Mouse (Mus musculus) ES-Bruce4 (cell line): ENCODE measurements around the gene Gm36210.

ENCODE experiments used
- CTCF ChIP-seq: IDR thresholded peaks from one replicate; pipeline ENCODE4 v1.8.1; 2011; ENCODE audit warnings: low read depth, low read length
- POLR2A ChIP-seq: IDR thresholded peaks from one replicate; pipeline ENCODE4 v1.8.1; 2011; ENCODE audit warnings: low read length; ENCODE audit not compliant: insufficient read depth

DNA sequence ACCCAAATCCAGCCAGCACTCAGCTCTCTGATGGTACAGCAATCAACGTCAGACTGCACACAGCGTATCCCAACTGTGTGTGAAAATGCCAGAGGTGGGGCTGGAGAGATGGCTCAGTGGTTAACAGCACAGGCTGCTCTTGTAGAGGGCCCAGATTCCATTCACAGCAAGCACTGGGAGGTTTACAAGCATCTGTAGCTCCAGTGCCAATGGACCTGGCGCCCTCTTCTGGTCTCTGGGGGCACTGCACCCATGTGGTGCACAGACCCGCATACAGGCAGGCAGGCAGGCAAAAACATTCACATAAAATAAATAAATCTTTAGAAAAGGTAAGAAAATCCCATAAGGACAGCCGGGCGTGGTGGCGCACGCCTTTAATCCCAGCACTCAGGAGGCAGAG is 5.1 kb downstream of the Gm36210 start:
- TF ChIP-seq POLR2A (no peak), CTCF (peak; percentile 87)
